Mouse (Mus musculus) spleen, adult 2 months (tissue): ENCODE results near the gene Nrarp. TPM values are rescaled to one million over a fixed set of nuclear protein-coding genes. Genes with fewer than 3 reads are reported as not detected.

ENCODE experiments used
- DNase-seq, 2 experiments: peaks; one replicate each; pipeline versions ENCODE4 v3.0.0 to v3.0.0-alpha.2; 2012 to 2021; ENCODE audit warnings: low spot score in 2 of 2, low read depth in 1 of 2
- H3K27ac ChIP-seq: fragments of 200-500 bp; 2 replicates; pipeline ENCODE4 v1.5.1; 2012; ENCODE audit warnings: low read length, inconsistent platforms; ENCODE audit not compliant: insufficient read depth
- H3K27me3 ChIP-seq: fragments of 200-500 bp; 2 replicates; pipeline ENCODE4 v1.6.1; 2012; ENCODE audit warnings: mild to moderate bottlenecking, moderate library complexity, low read length, inconsistent platforms; ENCODE audit not compliant: control insufficient read depth, insufficient read depth
- H3K36me3 ChIP-seq: fragments of 200-500 bp; 2 replicates; pipeline ENCODE4 v1.6.1; 2012; ENCODE audit warnings: mild to moderate bottlenecking, low read length, inconsistent platforms; ENCODE audit not compliant: control insufficient read depth, insufficient read depth
- H3K4me1 ChIP-seq: fragments of 200-500 bp; 2 replicates; pipeline ENCODE4 v1.6.1; 2011; ENCODE audit warnings: inconsistent platforms; ENCODE audit not compliant: control insufficient read depth, insufficient read depth, insufficient read length
- H3K4me3 ChIP-seq: fragments of 200-500 bp; 2 replicates; pipeline ENCODE4 v1.5.1; 2011; ENCODE audit warnings: mild to moderate bottlenecking, inconsistent platforms; ENCODE audit not compliant: insufficient read depth, insufficient read length; ENCODE audit errors: extremely low read depth
- CTCF ChIP-seq: fragments of 200-500 bp; IDR thresholded peaks from 2 replicates; pipeline ENCODE4 v1.5.1; 2011; ENCODE audit warnings: mild to moderate bottlenecking, inconsistent platforms; ENCODE audit not compliant: insufficient read depth, insufficient read length, insufficient replicate concordance; ENCODE audit errors: extremely low read depth
- POLR2A ChIP-seq: fragments of 200-500 bp; IDR thresholded peaks from 2 replicates; pipeline ENCODE4 v1.6.1; 2011; ENCODE audit warnings: low read depth, low read length, inconsistent platforms
- WGBS: fragments of 180-500 bp; shearing (Covaris S2); methylation state at CpG from one replicate; pipeline ENCODE4 v1.1.7; 2018; 5-methylcytosine and 5-hydroxymethylcytosine counted together
- polyA plus RNA-seq: library from polyadenylated mRNA; depleted of rRNA; stranded (reverse); fragments of >200 nt; gene quantifications from 2 replicates; pipeline ENCODE4 v1.2.3, GENCODE M21; 2012

Nrarp gene
- polyA plus RNA-seq, 1 experiment, result 8.0 TPM

- Histone ChIP-seq H3K4me3 (peak overlapping the region; percentile 78), H3K27ac (peak overlapping the region; percentile 98), H3K4me1 (peaks cover 21% of the 10 kb centered on the region; the same call in 1 of the 2 replicates), H3K27me3 (no peaks in the 10 kb centered on the region), H3K36me3 (peaks cover 6% of the 10 kb centered on the region; the same call in 1 of the 2 replicates)
- DNase-seq, result peak in 1 of 2 experiments; percentile 54
- no peak for TF ChIP-seq POLR2A
- no peak for TF ChIP-seq CTCF
- WGBS, result 12% methylated on average over 17 of the region's 17 CpGs
These were observed 14.1 kb downstream of the Nrarp start for GRCm38 (mm10) chr2:25194486-25195171.

GRCm38 (mm10) chr2:25195211-25196156, 14.9 kb downstream of the Nrarp start:
- peaks cover 21% of the 10 kb centered on the region; the same call in 1 of the 2 replicates for H3K4me1 ChIP-seq
- TF ChIP-seq POLR2A (no peak; the same call in 1 of the 2 replicates), CTCF (no peak)
- DNase-seq, result peak; percentile 86 to 95
- H3K4me3 ChIP-seq, result peak overlapping the region; percentile 78
- peak overlapping the region; percentile 98 for H3K27ac ChIP-seq
- no peaks in the 10 kb centered on the region for H3K27me3 ChIP-seq
- peaks cover 10% of the 10 kb centered on the region for H3K36me3 ChIP-seq
- WGBS, result 2% methylated on average over 55 of the region's 55 CpGs

- Histone ChIP-seq H3K4me1 (peaks cover 21% of the 10 kb centered on the region; the same call in 1 of the 2 replicates), H3K4me3 (peak within 1 kb of the TSS; percentile 78), H3K36me3 (peaks cover 18% of the 10 kb centered on the region), H3K27me3 (no peaks in the 10 kb centered on the region), H3K27ac (peak within 1 kb of the TSS; percentile 98)
- TF ChIP-seq POLR2A, result peak; percentile 79
- no peak for TF ChIP-seq CTCF
- 2% methylated on average over 8 of the region's 8 CpGs for WGBS
- DNase-seq, result peak; percentile 87 to 92
These were observed 15.8 kb downstream of the Nrarp start, which contains the start of gene Tor4a for GRCm38 (mm10) chr2:25196172-25196954. Gene Tor4a, minus strand, starts transcription at chr2:25196886.

GRCm38 (mm10) chr2:25197191-25197590, 16.6 kb downstream of the Nrarp start:
- WGBS, result 21% methylated on average over 2 of the region's 2 CpGs
- H3K36me3 ChIP-seq, result peaks cover 19% of the 10 kb centered on the region

DNA sequence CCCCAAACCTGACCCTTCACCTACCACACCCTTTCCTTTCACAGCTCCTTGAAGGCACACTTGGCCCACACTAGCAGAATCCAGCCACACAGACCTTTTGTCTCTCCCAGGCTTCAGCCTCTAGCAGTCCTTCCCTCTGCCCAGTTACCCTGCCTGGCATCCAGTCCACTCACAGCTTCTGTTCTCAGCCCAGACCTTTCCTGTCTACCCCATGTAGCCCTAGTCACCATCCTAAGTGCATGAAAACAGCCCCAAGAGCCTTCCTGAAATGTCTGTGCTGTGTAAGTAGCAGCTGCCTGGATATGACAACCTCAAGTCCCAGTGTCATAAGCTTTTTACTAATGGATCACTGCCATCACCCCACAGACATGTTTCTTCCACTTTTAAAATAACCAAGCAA, 17.4 kb downstream of the Nrarp start:
- Histone ChIP-seq H3K27ac (peak overlapping the region; percentile 47), H3K27me3 (no peaks in the 10 kb centered on the region), H3K4me1 (peaks cover 21% of the 10 kb centered on the region; the same call in 1 of the 2 replicates), H3K36me3 (peaks cover 24% of the 10 kb centered on the region), H3K4me3 (no peak overlapping the region)
- no peak for TF ChIP-seq CTCF
- no peak for TF ChIP-seq POLR2A
- no peak for DNase-seq

More at GRCm38 (mm10) chr2:25197191-25197590, 16.6 kb downstream of the Nrarp start:
- Histone ChIP-seq H3K4me3 (no peak overlapping the region; the same call in 1 of the 2 replicates), H3K27me3 (no peaks in the 10 kb centered on the region), H3K27ac (peak overlapping the region; percentile 96), H3K4me1 (peaks cover 21% of the 10 kb centered on the region; the same call in 1 of the 2 replicates)
- DNase-seq, result no peak
- TF ChIP-seq POLR2A, result no peak
- TF ChIP-seq CTCF, result no peak

DNA sequence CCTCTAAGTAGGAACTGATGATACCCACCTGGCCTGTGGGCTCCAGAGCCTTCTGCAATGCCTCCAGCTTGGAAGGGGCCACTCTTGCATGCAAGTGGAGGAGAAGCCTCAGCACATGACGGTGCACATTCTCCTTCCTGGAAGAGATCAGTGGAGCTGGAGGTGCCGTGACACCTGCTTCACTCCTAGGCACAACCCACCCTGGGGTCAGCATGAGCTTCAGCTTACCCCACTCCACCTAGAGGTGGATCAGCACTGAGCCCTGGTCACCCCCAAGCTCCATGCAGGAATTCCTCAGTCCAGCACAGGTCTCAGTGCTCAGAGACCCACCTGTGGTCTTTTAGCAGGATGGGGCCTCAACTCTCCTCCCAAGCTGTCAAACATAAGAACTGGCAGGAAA, 20.1 kb downstream of the Nrarp start:
- no peak overlapping the region for H3K27ac ChIP-seq
- WGBS, result 84% methylated on average over 2 of the region's 2 CpGs
- H3K4me1 ChIP-seq, result peaks cover 7% of the 10 kb centered on the region; the same call in 1 of the 2 replicates
- H3K4me3 ChIP-seq, result no peak overlapping the region
- TF ChIP-seq POLR2A, result no peak
- TF ChIP-seq CTCF, result no peak
- no peak for DNase-seq
- no peaks in the 10 kb centered on the region for H3K27me3 ChIP-seq
- H3K36me3 ChIP-seq, result peaks cover 39% of the 10 kb centered on the region
